Mouse (Mus musculus): Measurements from ENCODE around the gene Bmp2.

Bmp2 gene

DNA sequence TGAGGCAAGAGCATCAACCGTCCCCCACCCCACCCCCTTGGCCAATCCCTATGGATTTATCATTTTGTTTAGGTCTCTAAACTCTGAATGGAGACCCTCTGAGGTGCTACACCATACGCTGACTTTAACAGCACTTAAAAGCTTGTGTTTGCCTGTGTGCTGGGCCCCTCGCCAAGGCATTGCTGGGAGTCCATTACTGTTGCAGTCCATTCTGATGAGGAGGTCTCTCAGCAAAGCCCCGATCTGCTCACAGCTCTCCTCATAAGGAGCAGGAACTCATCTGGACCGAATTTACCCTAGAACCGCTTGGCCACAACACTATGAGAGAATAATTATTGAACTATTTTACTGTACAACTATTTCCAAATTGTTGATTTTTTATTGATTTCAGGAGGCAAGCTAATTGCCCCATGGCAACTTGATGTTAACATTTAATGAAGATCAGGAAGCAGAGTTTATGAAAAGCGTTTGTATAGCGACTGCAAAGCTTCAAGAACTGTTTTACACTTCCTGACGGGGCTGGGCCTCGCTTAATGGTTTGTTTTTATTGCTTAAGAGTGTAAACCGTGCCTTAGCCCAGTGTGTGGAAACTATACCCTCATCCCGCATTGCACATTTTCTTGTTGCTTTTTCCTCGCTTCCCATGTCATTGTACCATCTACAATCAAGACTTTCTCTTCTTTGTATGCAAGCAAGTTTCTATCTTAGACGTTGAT lies 14.2 kb downstream of the Bmp2 start:
- no peak for DNase-seq (ENCODE audit: low read depth, low spot score)

DNA sequence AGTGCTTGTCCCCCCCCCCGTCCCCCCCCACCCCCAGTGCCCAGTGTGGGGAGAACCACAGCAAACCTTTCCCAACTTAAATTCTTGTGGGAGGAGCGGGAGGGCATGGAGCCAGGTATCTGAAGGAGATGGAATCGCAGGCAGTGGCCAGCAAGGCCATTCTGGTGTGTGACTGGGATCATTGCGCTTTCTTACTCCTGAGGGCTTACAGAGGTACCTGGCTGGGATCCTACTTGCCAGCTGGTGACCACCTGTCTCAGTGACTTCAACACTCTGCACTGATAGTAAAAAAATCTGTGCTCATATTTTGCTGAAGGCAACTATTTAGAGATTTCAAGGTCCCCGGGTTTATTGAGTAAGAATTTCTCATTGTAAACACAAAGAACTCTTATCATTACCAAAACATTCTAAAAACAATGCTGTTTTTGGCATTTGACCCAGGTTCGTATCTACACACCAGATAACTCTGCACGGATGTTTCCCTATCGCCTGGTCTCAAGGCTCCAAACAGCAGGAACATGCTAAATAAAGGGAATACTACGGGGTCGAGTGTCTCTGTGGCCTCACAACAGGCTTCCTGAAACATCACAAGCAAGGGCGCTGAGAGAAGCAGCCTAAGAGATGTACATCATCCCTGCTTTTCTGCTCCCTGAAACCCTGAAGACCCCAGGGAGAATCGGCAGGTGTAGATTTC lies 39.8 kb downstream of the Bmp2 start:
- no peak for DNase-seq (ENCODE audit: low read depth, low spot score)

Measured in brain, embryonic 18.5 days (tissue).